20 mouse cellular contexts compared by ENCODE assay signal in the genomic region with DNA sequence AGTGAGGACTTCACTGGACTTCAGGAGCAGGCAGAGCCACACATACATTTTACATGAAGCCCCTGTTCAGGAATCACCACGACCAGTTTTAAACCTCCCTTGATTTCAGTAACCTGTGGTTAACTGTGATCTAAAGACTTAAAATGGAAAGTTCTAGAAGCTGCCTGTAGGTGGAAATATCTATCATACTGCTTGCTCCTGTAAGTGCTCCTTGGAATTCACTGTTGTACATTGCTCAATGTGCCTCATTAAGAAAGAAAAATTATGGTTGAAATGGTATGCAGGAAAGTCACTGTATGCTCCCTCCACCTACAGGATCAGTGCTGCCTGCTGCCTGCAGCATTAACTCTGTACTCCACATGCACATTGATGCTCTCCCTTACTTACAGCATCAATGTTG. TPM values are rescaled to one million over a fixed set of nuclear protein-coding genes. Genes with fewer than 3 reads are reported as not detected.
A peak's percentile ranks its signal among the peaks of the same experiment; 100 is the strongest.
DNase-seq lines count a peak whose midpoint lies in the region; ATAC-seq and TF ChIP-seq lines count a peak whose summit lies in the region.
"Had no signal": no experiment of that assay in that cellular context is flagged by ENCODE, and none has a peak within 500 bp of the region (broad histone marks: within the 10 kb centered on the region; RNA-seq: fewer than 3 reads in every experiment).

No protein-coding gene starts in this region.

- no peak for ATAC-seq in hindbrain, embryonic 16.5 days
- no peak for ATAC-seq in G1E (ENCODE audit: extremely low read depth, insufficient number of reproducible peaks, low FRiP score, poor library complexity, severe bottlenecking)
- ATAC-seq in hindbrain, embryonic 14.5 days (ENCODE audit: low FRiP score) = no peak
- no peak for ATAC-seq in midbrain, postnatal 0 days (ENCODE audit: low FRiP score)
- ATAC-seq: activated CD4-positive, CD25-positive, alpha-beta regulatory T cell, adult 4 months had no signal

- no peaks in the 10 kb centered on the region for H3K9me3 ChIP-seq in hindbrain, embryonic 10.5 days
- no peaks in the 10 kb centered on the region for H3K9me3 ChIP-seq in hindbrain, embryonic 16.5 days (ENCODE audit: control insufficient read depth, low read length)
- no peaks in the 10 kb centered on the region for H3K9me3 ChIP-seq in G1E (replicated peaks)
- no peaks in the 10 kb centered on the region for H3K9me3 ChIP-seq in hindbrain, embryonic 14.5 days (ENCODE audit: control insufficient read depth, low read length)
- no peaks in the 10 kb centered on the region for H3K9me3 ChIP-seq in midbrain, postnatal 0 days (ENCODE audit: low read length)
- H3K9me3 ChIP-seq: embryonic facial prominence, embryonic 15.5 days; forebrain, embryonic 10.5 days; heart, embryonic 12.5 days; limb, embryonic 13.5 days had no signal

- H3K4me1 ChIP-seq in hindbrain, embryonic 10.5 days (replicated peaks) = peaks cover 82% of the 10 kb centered on the region
- peaks cover 12% of the 10 kb centered on the region for H3K4me1 ChIP-seq in hindbrain, embryonic 16.5 days (ENCODE audit: control insufficient read depth, insufficient read depth, low read depth, low read length)
- H3K4me1 ChIP-seq in G1E (ENCODE audit: insufficient read depth, low read depth, low read length) = no peaks in the 10 kb centered on the region
- peaks cover 32% of the 10 kb centered on the region for H3K4me1 ChIP-seq in hindbrain, embryonic 14.5 days (replicated peaks; ENCODE audit: control insufficient read depth, insufficient read depth, low read length)
- H3K4me1 ChIP-seq in midbrain, postnatal 0 days (ENCODE audit: insufficient read depth, low read length) = peaks cover 8% of the 10 kb centered on the region; the same call in 1 of the 2 replicates

- H3K27me3 ChIP-seq in hindbrain, embryonic 10.5 days (ENCODE audit: insufficient read depth, poor library complexity, severe bottlenecking) = peaks cover 32% of the 10 kb centered on the region
- no peaks in the 10 kb centered on the region for H3K27me3 ChIP-seq in hindbrain, embryonic 16.5 days (replicated peaks; ENCODE audit: control insufficient read depth, insufficient read depth, low read length)
- H3K27me3 ChIP-seq in G1E (ENCODE audit: insufficient read depth, low read length) = peaks cover 24% of the 10 kb centered on the region
- no peaks in the 10 kb centered on the region for H3K27me3 ChIP-seq in hindbrain, embryonic 14.5 days (ENCODE audit: control insufficient read depth, insufficient read depth, low read length)
- H3K27me3 ChIP-seq in midbrain, postnatal 0 days (ENCODE audit: insufficient read depth, low read length) = no peaks in the 10 kb centered on the region
- H3K27me3 ChIP-seq: embryonic facial prominence, embryonic 15.5 days had no signal

- no peak overlapping the region for H3K9ac ChIP-seq in hindbrain, embryonic 16.5 days (ENCODE audit: low read depth, low read length)
- no peak overlapping the region for H3K9ac ChIP-seq in hindbrain, embryonic 14.5 days
- no peak overlapping the region for H3K9ac ChIP-seq in midbrain, postnatal 0 days (replicated peaks; ENCODE audit: low read length, poor library complexity, severe bottlenecking)
- H3K9ac ChIP-seq: embryonic facial prominence, embryonic 15.5 days; heart, embryonic 12.5 days; limb, embryonic 13.5 days; liver, embryonic 14.5 days had no signal

- WGBS in hindbrain, embryonic 10.5 days = 69% methylated on average over 1 of the region's 1 CpGs
- WGBS in hindbrain, embryonic 16.5 days = 35% methylated on average over 1 of the region's 1 CpGs
- 36% methylated on average over 1 of the region's 1 CpGs for WGBS in hindbrain, embryonic 14.5 days
- WGBS in midbrain, postnatal 0 days = 25% methylated on average over 1 of the region's 1 CpGs

- no peak for DNase-seq in hindbrain, embryonic 10.5 days (ENCODE audit: low spot score)
- no peak for DNase-seq in G1E (ENCODE audit: low spot score)
- no peak for DNase-seq in hindbrain, embryonic 14.5 days (ENCODE audit: low spot score)
- peak; percentile 21 for DNase-seq in midbrain, postnatal 0 days (ENCODE audit: low spot score)
- DNase-seq in cerebellum, postnatal 10 days = no peak
- DNase-seq in adrenal gland, postnatal 36 days = no peak
- no peak for DNase-seq in adrenal gland, adult 2 months
- DNase-seq: adrenal gland, postnatal 25 days; cerebellum, adult 8-10 months; gastrocnemius, postnatal 36 days; kidney, adult 11 months; kidney, postnatal 14 days; layer of hippocampus, adult 9-11 months had no signal

- TF ChIP-seq CTCF in G1E (IDR thresholded peaks at IDR 0.05; ENCODE audit: low read depth, low read length) = no peak
- peak; percentile 53 for TF ChIP-seq CTCF in midbrain, postnatal 0 days (IDR thresholded peaks at IDR 0.05)

- H3K4me3 ChIP-seq in hindbrain, embryonic 10.5 days = no peak overlapping the region
- H3K4me3 ChIP-seq in hindbrain, embryonic 16.5 days (ENCODE audit: low read length) = no peak overlapping the region
- H3K4me3 ChIP-seq in G1E (ENCODE audit: low read depth, low read length) = peak overlapping the region; percentile 15; the same call in 1 of the 2 replicates
- H3K4me3 ChIP-seq in hindbrain, embryonic 14.5 days (replicated peaks; ENCODE audit: low read length) = no peak overlapping the region
- no peak overlapping the region for H3K4me3 ChIP-seq in midbrain, postnatal 0 days (ENCODE audit: low read depth, low read length)
- H3K4me3 ChIP-seq: embryonic facial prominence, embryonic 15.5 days; forebrain, embryonic 10.5 days; heart, embryonic 12.5 days; limb, embryonic 13.5 days had no signal

- peak overlapping the region; percentile 53 for H3K27ac ChIP-seq in hindbrain, embryonic 10.5 days
- no peak overlapping the region for H3K27ac ChIP-seq in hindbrain, embryonic 16.5 days (ENCODE audit: low read depth, low read length)
- H3K27ac ChIP-seq in hindbrain, embryonic 14.5 days = peak overlapping the region; percentile 49; the same call in 1 of the 2 replicates
- no peak overlapping the region for H3K27ac ChIP-seq in midbrain, postnatal 0 days (ENCODE audit: low read depth, low read length)
- H3K27ac ChIP-seq: embryonic facial prominence, embryonic 15.5 days; forebrain, embryonic 10.5 days; limb, embryonic 13.5 days; liver, embryonic 14.5 days had no signal

- no peak overlapping the region for H3K4me2 ChIP-seq in hindbrain, embryonic 16.5 days (ENCODE audit: low read length)
- no peak overlapping the region for H3K4me2 ChIP-seq in hindbrain, embryonic 14.5 days (replicated peaks)
- no peak overlapping the region for H3K4me2 ChIP-seq in midbrain, postnatal 0 days (ENCODE audit: low read depth, low read length, poor library complexity, severe bottlenecking)
- H3K4me2 ChIP-seq: embryonic facial prominence, embryonic 15.5 days; heart, embryonic 12.5 days; limb, embryonic 13.5 days had no signal

- H3K36me3 ChIP-seq in hindbrain, embryonic 10.5 days = no peaks in the 10 kb centered on the region
- no peaks in the 10 kb centered on the region for H3K36me3 ChIP-seq in hindbrain, embryonic 16.5 days (ENCODE audit: control insufficient read depth, insufficient read depth, low read length)
- no peaks in the 10 kb centered on the region for H3K36me3 ChIP-seq in G1E (replicated peaks)
- H3K36me3 ChIP-seq in hindbrain, embryonic 14.5 days (replicated peaks; ENCODE audit: control insufficient read depth, insufficient read depth) = no peaks in the 10 kb centered on the region
- no peaks in the 10 kb centered on the region for H3K36me3 ChIP-seq in midbrain, postnatal 0 days (ENCODE audit: insufficient read depth, low read length)
- H3K36me3 ChIP-seq: embryonic facial prominence, embryonic 15.5 days; forebrain, embryonic 10.5 days; heart, embryonic 12.5 days; limb, embryonic 13.5 days had no signal

RNA-seq across cellular contexts. Expression of a gene that starts 41.6 kb away (rescaled TPM):
- polyA plus RNA-seq in hindbrain, embryonic 10.5 days (2016; fragmentation: Nextera tagmentation; extraction: Ambion mirVana) = 65.9 and 87.0 TPM in 2 replicates
- 151 and 154 TPM in 2 replicates for polyA plus RNA-seq in hindbrain, embryonic 16.5 days (2015; fragmentation: Nextera tagmentation; extraction: Ambion mirVana)
- not detected in 2 replicates for total RNA-seq in G1E (2014; fragmentation: Nextera tagmentation)
- total RNA-seq in G1E (2017) = 0.81 and 0.98 TPM in 2 replicates
- not detected in 2 replicates for polyA plus RNA-seq in G1E (2012)
- polyA plus RNA-seq in hindbrain, embryonic 14.5 days (2014; fragmentation: Nextera tagmentation; extraction: Ambion mirVana) = 136 and 151 TPM in 2 replicates
- total RNA-seq in midbrain, postnatal 0 days (2014; rRNA removed) = 269 and 291 TPM in 2 replicates
- 132 and 149 TPM in 2 replicates for polyA plus RNA-seq in midbrain, postnatal 0 days (2015; fragmentation: Nextera tagmentation; extraction: Ambion mirVana)
- 10 to 100 TPM; 36.9 to 88.8 TPM for total RNA-seq in adrenal gland, postnatal 36 days (2021)
- total RNA-seq in adrenal gland, adult 2 months (2021) = 100 to 1,000 TPM in 1 of 2 experiments, 10 to 100 TPM in 1; 34.1 to 125 TPM
- 58.3 and 115 TPM in 2 replicates for polyA plus RNA-seq in adrenal gland, adult 2 months (2012; rRNA removed)

Comparison
In these comparisons a context has a peak if more than half of its experiments do, and no peak if none do; other contexts are left out.
1. H3K27ac ChIP-seq: peak in hindbrain, embryonic 10.5 days (single experiment) and hindbrain, embryonic 14.5 days (single experiment); none in hindbrain, embryonic 16.5 days (single experiment) and midbrain, postnatal 0 days (single experiment).
2. RNA of a gene that starts 41.6 kb away (polyA plus RNA-seq): 151 to 154 TPM in hindbrain, embryonic 16.5 days, 132 to 149 TPM in midbrain, postnatal 0 days, 136 to 151 TPM in hindbrain, embryonic 14.5 days, 58.3 to 115 TPM in adrenal gland, adult 2 months and 65.9 to 87.0 TPM in hindbrain, embryonic 10.5 days; not detected in G1E; every median in the first group is over 10 times any median in the second.